Mouse (Mus musculus): ENCODE results near the gene Rhobtb3.
"Not testable (repeated sequence)": the region's sequence is repeated elsewhere in the genome, so short reads cannot be mapped to it uniquely, and the experiment has no call there.

Gene Rhobtb3

DNA sequence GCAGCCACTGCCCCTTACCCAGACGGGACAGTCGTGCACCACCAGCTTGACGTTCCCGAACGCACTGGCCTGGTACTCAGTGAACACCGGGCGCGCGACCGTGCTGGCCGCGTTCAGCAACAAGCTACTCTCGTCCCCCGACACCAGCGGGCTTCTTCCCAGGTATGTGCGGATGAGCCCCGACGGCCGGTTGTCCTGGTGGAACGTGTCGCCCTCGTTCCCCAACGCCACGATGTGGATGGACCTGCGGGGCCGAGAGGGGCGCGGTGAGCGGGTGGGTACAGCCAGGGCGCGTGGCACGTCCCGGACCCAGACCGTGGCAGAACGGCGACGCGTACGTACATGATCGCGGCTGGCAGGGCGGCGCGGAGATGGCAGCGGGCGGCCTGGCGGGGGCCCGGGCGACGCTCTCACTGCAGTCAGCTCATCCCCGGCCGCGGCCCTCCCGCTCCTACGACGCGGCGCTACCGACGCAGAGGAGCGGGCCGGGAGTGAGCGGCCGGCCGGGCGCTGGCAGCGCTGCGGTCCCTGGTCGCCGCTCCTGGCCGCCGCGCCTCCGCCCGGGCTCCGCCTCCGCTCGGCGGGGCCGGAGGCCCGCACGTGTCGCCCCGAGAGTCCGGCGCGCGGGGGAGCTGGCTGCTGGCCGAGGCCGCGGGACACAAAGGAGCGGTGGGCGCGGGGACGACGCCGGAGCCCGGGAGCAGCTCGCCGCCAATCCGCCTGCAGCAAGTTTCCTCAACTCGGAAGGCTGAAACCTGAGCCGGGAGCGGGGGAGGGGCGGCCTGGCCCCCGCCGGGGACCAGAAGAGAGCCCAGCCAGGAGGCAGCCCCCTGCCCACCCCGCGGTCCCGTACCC lies at the start of gene Rhobtb3:
Gene Rhobtb3 (minus strand): TSS at position 737 of the 855 bp plus-strand sequence.
- DNase-seq: peak; percentile 62

DNA sequence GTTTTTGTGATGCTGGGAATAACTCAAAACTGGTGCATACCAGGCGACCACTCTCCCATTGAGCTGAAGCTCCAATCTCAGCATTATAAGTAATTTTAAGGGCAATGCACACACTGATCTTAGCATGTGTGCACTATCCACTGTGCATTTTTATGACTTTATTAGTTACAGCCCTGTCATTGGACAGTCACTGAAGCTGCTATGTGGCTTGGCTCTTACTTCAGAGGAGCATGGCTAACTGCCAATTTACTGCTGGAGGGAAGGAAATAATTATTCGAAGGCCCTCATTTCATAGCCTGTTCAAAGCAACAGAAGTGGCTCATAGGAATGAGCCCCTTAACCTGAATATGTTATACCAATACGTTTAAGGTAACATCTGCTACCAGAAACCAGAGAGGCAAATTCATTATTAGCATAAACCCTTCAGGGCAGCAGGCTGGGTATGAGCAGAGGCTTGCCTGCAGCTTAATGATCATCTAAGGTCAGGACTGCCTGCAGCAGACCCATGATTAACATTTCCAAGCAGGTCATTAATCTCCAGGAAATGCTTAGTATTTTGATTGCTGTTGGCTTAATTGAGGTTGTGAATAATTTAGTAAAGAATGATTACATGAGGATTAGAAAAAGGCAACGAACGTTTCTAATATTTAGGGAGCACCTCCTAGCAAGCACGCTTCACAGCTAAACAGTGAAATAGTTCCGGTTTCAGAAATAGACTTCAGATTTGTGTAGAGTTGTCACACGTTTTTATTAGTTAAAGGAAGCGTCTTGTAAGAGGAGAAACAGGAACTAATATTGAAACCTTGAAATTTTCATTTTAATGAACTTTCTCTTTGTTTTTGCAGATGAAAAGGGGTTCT lies 48.7 kb upstream of the Rhobtb3 start:
- no peak for DNase-seq

GRCm38 (mm10) chr13:75988096-75988495 lies 44.4 kb upstream of the Rhobtb3 start:
- no peak for DNase-seq

DNA sequence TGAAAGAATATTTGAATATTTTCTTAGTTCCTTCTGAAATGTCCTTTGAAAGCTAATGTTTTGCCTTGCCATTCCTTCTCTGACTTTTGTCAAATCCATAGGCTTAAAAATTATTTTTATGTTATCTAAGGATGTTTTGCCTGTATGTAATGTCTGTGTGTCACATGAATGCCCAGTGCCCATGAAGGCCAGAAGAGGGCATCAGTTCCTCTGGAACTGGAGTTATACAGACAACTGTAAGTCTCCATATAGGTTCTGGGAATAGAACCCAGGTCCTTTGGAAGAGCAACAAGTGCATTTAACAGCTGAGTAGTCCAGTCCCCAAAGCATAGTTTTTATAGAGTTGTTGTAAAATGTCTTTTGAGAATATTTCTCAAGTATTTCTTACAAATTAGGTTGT lies 38.2 kb upstream of the Rhobtb3 start:
- DNase-seq: no peak

DNA sequence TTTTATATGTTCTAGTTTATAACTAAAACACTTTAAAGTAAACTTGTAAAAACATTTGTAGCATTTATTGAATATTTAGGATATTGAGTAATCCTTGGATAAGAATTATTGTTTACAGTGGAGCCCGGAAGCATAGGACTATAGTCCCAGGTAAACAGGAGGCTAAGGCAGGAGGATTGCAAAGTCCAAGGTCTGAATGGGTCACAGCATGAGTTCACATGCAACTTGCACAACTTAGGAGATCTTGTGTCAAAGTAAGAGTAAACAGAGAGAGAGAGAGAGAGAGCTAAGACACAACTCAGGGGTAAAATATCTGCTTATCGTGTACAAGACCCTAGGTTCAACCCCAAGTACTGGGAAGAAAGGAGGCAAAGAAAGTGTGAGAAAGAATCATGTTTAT lies 32.9 kb upstream of the Rhobtb3 start:
- DNase-seq: no peak

DNA sequence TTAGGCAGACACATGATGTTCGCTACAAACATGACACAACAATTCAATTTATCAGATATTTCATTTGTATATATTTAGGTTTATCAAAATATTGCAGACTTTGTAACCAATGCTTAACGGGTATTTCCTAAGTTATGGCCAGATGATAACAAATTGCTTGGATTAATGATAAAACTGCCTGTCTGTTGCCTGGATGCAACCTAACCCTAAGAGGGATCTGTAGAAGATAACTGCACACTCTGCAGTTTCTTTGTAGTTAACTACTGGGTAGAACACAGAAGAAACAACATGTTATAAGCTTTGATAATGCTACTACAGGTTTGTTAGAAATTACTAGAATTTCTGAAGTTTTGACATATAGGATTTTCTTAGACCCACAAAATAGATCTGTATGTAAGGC lies 32.5 kb upstream of the Rhobtb3 start:
- no peak for DNase-seq

- no peak for DNase-seq
Measured at GRCm38 (mm10) chr13:75975629-75976028, 31.9 kb upstream of the Rhobtb3 start.

- no peak for DNase-seq
Measured at GRCm38 (mm10) chr13:75974481-75974880, 30.8 kb upstream of the Rhobtb3 start.

DNA sequence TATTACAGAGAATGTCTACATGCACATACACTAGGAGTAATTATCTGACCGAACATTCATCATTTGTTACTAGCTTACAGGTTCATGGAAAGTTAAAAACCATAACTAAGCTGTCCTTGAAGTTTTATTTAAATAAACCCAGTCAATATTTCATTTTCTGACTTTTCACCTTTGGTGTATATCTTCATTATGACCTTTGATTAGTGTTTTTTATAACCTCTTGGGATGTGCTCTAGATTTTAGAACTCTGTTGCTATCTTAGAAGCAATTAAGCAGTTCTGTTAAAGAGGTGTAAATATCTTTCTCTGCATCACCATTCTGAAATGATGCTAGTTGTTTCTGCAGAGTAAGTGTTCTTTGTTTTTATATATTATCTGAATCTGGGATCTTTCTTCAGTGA lies 23.1 kb upstream of the Rhobtb3 start, which contains the start of gene Spata9:
Gene Spata9 (plus strand): TSS at position 301 of the 400 bp plus-strand sequence.
- DNase-seq: no peak

DNA sequence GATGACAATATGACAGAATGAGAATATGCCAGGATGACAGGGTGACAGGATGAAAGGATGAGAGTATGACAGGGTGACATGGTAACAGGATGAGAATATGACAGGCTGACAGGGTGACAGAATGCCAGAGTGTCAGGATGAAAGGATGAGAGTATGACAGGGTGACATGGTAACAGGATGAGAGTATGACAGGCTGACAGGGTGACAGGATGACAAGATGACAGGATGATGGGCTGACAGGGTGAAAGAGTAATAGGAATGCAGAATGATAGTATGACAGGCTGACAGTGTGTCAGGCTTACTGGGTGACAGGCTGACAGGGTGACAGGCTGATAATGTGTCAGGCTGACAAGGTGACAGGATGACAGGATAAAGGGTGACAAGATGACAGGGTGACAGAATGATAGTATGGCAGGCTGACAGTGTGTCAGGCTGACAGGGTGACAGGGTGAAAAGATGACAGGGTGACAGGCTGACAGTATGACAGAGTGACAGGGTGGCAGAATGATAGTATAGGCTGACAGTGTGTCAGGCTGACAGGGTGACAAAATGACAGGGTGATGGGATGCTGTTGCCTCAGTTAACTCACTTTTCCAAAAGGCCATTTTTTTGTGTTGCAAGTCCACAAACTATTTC lies 11.8 kb upstream of the Rhobtb3 start:
- no peak for DNase-seq

DNA sequence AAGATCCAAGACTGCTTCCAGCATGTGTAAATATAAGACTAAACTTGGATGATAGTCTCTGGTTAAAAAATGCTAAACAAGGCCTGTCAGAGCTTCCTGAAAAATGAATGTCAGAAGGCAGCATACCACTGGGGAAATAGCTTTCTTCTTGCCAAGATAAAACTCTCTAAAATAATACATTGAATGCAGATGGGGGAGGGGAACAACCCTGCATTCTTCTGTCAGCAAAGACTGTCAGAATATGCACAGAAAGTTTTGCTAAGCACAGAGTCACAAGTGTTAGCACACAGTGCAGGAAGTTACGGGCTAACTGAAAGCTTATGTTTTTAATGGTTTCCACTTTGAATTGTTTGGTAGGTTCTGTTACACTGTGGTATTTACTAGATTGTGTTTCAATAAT lies 6.6 kb upstream of the Rhobtb3 start:
- DNase-seq: no peak

- no peak for DNase-seq
Measured at GRCm38 (mm10) chr13:75944044-75944820, 507 bp upstream of the Rhobtb3 start.

GRCm38 (mm10) chr13:75942731-75943130 lies 994 bp downstream of the Rhobtb3 start:
- DNase-seq: no peak

DNA sequence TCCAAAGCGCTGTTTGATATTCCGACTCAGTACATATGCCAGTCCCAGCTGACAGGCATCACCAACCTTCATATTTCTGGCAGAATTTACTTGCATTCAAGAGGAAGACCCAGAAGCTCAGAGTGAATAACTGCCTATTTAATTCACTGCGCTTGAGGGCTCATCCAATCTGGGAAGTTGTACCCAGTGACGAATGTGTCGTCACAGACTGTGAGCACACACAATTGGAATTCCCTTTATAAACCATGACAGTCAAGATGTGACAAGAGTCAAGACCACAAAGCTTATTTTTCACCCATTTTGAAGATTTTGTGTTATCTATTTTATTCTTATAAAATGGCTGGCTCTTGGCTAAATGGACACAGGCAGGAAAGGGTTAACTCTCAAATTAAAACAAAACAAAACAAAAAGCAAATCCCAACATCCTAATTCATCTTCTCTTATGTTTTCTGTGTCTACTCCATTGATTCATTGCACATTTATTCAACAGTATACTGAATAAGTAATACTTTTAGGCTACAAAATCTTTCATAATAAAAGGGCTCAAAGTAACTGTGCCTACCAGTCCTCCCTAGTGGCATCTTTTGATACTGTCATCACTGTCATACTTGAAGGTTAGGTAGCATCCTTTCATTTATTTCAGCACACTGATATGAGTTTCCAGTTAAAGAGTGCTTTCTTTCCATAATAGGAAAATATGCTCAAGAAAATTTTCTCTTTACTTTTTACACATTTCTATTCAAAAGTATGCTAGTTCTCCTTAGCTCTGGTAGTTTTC lies 2.0 kb downstream of the Rhobtb3 start:
- DNase-seq: no peak

DNA sequence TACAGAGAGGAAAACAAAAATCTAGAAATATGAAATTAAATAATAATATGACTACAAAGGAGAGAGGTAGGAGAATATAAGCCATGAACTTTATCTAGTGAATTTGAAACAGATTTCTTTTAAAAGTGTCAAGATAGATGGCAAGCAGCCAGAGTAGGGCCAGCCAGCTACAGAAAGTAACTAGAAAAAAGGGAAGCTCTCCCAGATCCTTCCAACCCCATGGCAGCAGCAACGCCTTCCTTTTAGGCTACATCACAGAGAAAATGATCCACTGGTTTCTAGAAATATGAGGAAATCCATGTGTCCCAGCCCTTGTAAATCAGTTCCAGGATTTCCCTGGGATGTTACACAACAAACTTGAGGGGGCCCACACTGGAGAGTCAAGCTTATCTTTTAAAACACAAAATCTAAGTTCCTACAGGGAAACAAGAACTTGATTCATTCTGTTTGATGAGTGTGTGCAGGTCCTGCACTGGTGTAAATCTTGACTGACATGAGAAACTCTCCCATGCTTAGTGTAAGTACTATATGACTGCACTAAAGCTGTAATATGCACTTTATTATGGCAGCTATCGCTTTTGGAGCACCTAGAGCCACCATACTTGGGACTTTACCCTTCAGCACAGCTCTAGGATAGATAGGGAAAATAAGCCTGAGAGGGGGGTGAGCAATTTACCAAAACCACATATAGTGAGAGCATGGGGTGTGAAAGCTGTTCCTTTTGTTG lies 2.8 kb downstream of the Rhobtb3 start:
- DNase-seq: no peak

DNA sequence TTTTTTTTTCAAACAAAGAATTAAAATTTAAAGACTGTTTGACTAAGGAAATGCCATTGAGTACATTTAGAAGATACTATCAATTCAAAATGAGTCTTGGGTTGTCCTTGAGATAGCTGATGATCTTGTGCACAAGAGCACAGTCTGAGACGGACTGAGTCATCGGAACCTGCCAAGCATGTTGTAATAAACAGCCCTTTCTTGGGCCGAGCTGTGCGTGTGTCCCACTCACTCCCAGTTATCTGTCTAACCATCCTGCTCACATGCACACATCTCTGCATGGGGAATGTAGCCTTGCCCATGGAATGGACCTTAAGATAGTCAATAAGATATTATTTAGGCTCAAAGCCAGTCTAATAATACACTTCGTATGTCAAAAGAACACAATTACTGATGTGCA lies 4.9 kb downstream of the Rhobtb3 start:
- no peak for DNase-seq

DNA sequence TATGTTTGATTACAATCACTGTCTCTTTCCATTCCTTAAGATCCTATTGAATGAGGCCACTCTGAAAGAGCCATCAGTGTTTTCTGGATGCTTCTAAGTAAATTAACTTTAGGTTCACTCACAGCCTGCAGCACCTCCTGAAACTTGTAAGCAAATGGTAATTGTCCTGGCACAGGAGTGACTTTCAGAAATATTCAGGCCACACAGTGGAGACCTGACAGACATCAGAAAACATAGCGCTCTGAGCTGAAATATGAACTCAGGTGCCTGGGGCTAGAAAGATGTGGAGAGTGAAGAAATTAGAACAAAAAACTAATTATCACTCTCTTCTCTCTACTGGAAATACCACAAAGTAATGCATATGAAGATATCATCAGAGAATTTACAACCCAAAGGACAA lies 10.4 kb downstream of the Rhobtb3 start:
- DNase-seq: no peak

GRCm38 (mm10) chr13:75931073-75931472 lies 12.7 kb downstream of the Rhobtb3 start:
- DNase-seq: no peak

GRCm38 (mm10) chr13:75930660-75931059 lies 13.1 kb downstream of the Rhobtb3 start:
- no peak for DNase-seq

DNA sequence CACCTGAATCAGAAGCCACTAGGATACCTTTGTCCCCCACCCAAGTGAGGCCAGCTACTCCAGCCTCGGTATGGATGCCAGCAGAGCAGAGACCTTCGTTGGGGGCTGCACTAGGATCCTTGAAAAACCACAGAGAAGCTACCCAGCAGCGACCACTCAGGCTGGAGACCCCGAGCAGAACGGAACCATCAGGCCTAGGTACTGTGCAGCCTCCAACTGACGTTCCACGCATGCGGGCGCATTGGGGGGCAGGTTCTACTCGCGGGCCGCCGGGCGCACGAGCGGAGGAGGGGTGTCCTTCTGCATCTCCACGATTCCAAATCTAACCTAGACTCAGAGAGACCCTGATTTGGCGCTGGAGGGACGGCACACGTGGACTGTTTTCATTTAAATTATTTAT lies 13.7 kb downstream of the Rhobtb3 start:
- DNase-seq: no peak

DNA sequence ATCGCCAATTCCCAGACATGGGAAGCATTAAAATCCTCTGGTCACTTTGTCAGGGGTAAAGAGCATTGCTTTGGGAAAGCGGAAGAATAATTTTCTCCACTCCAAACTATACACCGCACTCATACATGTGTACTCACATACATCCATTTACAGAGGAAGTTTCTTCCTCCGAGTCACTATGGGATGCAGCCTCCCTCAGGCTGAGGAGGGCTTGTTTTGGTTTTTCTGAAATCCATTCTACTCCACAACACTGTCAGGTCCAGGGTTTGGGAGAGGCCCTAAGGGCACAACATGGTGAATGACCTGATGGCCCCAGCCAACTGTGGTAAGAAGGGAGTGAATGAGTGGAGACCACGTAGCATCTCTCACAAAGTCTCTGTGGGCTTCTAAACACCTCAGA lies 14.7 kb downstream of the Rhobtb3 start:
- not testable (repeated sequence) for DNase-seq
